Mouse (Mus musculus): ENCODE results near the gene Chst15.

Gene Chst15

GRCm38 (mm10) chr7:132299661-132300210 is 17.3 kb downstream of the Chst15 start:
- no peak for DNase-seq

DNA sequence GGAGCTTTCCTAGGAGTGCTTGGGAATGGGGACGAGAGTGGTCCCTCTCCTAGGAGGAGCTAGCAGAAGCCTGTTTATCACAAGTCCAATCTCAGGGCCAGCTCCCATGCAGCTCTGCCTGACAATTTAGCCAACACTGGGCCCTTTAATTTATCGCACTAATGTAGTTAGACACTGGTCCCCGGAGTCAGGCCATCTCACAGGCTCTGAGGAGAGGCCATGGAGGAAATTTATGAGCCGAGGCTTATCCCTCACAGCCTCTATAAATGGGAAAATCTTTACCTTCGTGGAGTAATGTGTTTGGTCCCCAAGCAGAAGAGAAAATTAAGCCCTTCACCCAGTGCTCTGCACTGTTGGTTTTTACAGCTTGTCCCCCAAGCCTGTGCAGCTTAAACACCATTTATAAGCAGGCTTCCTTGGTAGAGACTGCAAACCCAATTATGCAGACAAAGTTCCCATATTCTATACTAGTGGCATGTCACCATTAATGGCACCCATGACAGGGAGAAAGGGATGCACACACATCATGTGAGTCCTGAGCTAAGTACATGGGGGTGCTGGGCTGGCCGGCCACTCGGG is 18.5 kb downstream of the Chst15 start:
- no peak for DNase-seq

GRCm38 (mm10) chr7:132296661-132297443 is 20.2 kb downstream of the Chst15 start:
- DNase-seq: no peak

GRCm38 (mm10) chr7:132296132-132296531 is 20.9 kb downstream of the Chst15 start:
- DNase-seq: no peak

GRCm38 (mm10) chr7:132287340-132287664 is 29.7 kb downstream of the Chst15 start:
- DNase-seq: no peak

GRCm38 (mm10) chr7:132286630-132287339 is 30.2 kb downstream of the Chst15 start:
- DNase-seq: no peak

- no peak for DNase-seq
Observed at GRCm38 (mm10) chr7:132284795-132285194, 32.2 kb downstream of the Chst15 start.

GRCm38 (mm10) chr7:132284048-132284737 is 32.8 kb downstream of the Chst15 start:
- DNase-seq: no peak

- no peak for DNase-seq
Observed at GRCm38 (mm10) chr7:132282576-132282975, 34.5 kb downstream of the Chst15 start.

GRCm38 (mm10) chr7:132282161-132282560 is 34.9 kb downstream of the Chst15 start:
- DNase-seq: peak; percentile 27 to 35

DNA sequence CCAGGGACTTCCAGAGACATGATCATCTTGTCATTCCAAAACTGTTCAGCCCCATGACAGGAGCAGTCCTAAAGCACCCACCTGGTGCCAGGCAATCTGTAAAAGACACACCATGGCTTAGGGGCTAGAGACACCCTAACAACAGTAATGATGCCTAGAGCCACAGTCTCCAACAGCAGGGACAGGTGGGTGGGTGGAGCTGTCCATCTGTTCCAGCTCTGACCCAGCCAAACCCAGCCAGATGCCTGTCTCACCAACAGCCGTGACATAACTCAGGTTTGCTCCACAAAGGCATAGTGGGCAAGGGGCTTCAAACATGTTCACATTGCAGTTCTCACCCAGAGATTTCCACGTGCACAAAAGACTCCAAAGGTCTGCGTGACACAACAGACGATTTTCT is 35.3 kb downstream of the Chst15 start:
- DNase-seq: no peak

DNA sequence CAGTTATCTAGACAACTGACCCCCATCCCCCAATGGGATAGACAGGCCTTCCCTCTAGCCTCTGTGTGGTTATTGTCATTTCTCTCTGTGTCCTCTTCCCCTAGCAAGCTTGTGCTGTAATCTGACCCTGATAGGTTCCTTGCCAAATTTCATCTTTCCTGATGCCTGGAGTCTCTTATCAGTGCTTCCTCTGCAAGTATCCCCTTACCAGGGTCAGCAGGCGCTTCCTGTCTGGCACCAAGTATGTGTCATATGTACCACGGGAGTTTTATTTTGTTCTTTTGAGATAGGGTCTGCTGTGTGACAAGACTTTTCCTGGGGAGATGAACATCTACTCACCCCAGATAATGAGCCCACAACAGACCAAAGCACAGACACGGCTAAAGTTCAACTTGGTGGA is 38.4 kb downstream of the Chst15 start:
- no peak for DNase-seq

- DNase-seq: no peak
Observed at GRCm38 (mm10) chr7:132276287-132276686, 40.7 kb downstream of the Chst15 start.

GRCm38 (mm10) chr7:132273741-132274513 is 43.1 kb downstream of the Chst15 start:
- DNase-seq: no peak

GRCm38 (mm10) chr7:132272984-132273383 is 44.0 kb downstream of the Chst15 start:
- DNase-seq: no peak

DNA sequence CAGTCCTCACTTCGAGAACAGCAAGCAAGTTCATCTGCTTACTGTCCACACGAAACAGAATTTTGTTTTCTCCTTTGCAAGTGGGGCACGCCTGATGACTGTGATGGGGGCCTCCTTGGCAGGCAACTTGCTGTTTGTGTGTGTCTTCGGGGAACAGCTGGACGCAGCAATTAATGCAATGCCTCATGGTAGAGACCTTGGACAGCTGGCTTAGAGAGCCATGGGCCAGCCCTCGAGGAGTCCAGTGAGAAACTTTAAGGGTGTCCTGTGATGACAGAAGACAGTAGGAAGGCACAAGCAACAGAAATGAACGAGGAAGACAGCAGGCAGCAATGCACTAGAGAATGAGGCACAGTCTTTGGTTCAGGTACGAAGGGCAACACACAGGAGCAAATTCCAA is 46.7 kb downstream of the Chst15 start:
- DNase-seq: no peak

DNA sequence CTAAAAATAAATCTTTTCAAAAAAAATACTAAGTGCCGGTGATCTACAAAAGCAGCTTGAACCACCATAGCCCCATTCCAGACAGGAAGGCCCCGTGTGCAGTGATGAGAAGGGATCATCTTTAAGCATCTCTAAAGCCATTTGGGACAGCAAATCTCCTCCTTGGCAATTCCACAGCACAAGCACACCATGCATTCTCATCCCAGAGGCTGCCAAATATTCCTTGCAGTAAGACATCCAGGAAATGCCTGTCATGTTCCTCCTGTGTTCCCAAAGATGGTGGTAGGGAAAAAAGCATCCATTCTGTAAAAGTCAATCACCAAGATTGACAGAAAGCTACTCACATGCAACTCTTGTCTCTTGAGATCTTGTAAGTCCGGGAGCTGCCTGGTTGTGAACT is 47.4 kb downstream of the Chst15 start:
- no peak for DNase-seq

- peak; percentile 21 to 34 for DNase-seq
Observed at GRCm38 (mm10) chr7:132267721-132268498, 49.1 kb downstream of the Chst15 start.

DNA sequence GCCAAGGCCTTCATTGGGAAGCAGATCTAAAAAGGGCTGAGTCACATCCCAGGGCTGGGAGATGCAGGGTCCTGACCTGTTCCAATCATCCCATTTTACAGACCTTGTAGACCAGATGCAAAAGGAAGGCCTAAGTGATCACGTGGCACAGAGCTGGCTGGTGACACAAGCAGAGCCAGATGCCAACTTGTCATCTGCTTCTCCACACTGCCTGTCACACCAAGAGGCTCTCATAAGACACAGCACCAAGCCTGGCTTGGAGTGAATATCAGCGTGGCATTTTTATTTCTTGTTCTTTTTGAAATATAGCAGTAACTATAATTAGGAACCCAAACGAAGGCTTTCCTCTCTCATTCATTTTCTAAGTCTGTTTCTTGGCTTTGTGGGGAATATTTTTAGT is 52.3 kb downstream of the Chst15 start:
- DNase-seq: no peak

DNA sequence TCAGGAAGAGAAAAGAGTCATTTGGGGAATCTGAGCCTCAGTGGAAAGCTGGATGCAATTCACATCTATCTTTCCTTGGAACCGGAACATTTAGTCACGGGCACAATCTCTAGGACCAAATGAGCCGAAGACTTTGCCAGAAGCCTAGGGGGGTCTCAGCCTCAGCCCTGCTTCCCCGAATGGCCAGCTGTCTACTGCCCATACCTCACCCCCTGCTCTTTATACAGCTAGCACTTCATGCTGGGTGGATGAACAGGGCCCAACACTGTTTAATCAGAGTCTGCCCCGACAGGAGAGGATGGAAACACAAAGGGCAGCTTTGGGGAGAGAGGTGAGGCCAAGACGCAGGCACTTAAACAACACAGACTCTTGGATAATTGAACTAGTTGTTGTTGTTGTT is 53.8 kb downstream of the Chst15 start:
- DNase-seq: no peak

- no peak for DNase-seq
Observed at GRCm38 (mm10) chr7:132262696-132263095, 54.3 kb downstream of the Chst15 start.

GRCm38 (mm10) chr7:132261885-132262284 is 55.1 kb downstream of the Chst15 start:
- DNase-seq: no peak

Data from B cell, adult 2 months (primary cell).